Mouse (Mus musculus) erythroblast, embryonic 14.5 days (primary cell): ENCODE results near the gene Acsm2. TPM values are rescaled to one million over a fixed set of nuclear protein-coding genes. Genes with fewer than 3 reads are reported as not detected.
"Not testable (repeated sequence)": the region's sequence is repeated elsewhere in the genome, so short reads cannot be mapped to it uniquely, and the experiment has no call there.

ENCODE experiments used
- H3K27me3 ChIP-seq: 2 replicates; pipeline ENCODE4 v1.6.1; 2012; ENCODE audit warnings: inconsistent platforms; ENCODE audit not compliant: control insufficient read depth
- H3K36me3 ChIP-seq: 2 replicates; pipeline ENCODE4 v1.6.1; 2012; ENCODE audit warnings: mild to moderate bottlenecking, inconsistent platforms; ENCODE audit not compliant: control insufficient read depth
- H3K4me1 ChIP-seq: 2 replicates; pipeline ENCODE4 v1.6.1; 2012; ENCODE audit warnings: inconsistent platforms; ENCODE audit not compliant: control insufficient read depth
- H3K4me3 ChIP-seq: replicated peaks from 2 replicates; pipeline ENCODE3; 2012; ENCODE audit warnings: moderate library complexity, mild to moderate bottlenecking, inconsistent platforms
- H3K9me3 ChIP-seq: 2 replicates; pipeline ENCODE4 v1.6.1; 2012; ENCODE audit warnings: low read length, inconsistent platforms, mixed read lengths; ENCODE audit not compliant: control insufficient read depth
- GATA1 ChIP-seq: IDR thresholded peaks from 2 replicates; pipeline ENCODE4 v1.6.1; 2012; ENCODE audit warnings: low read length, inconsistent platforms, mixed read lengths
- TAL1 ChIP-seq: IDR thresholded peaks from 3 replicates; pipeline ENCODE4 v1.6.1; 2012; ENCODE audit warnings: low read length, inconsistent platforms, mixed read lengths
- polyA plus RNA-seq: library from polyadenylated mRNA; stranded (reverse); fragments of >175 nt; gene quantifications from 2 replicates; pipeline ENCODE4 v1.2.3, GENCODE M21; 2012

The Acsm2 gene
- polyA plus RNA-seq, 1 experiment = not detected

DNA sequence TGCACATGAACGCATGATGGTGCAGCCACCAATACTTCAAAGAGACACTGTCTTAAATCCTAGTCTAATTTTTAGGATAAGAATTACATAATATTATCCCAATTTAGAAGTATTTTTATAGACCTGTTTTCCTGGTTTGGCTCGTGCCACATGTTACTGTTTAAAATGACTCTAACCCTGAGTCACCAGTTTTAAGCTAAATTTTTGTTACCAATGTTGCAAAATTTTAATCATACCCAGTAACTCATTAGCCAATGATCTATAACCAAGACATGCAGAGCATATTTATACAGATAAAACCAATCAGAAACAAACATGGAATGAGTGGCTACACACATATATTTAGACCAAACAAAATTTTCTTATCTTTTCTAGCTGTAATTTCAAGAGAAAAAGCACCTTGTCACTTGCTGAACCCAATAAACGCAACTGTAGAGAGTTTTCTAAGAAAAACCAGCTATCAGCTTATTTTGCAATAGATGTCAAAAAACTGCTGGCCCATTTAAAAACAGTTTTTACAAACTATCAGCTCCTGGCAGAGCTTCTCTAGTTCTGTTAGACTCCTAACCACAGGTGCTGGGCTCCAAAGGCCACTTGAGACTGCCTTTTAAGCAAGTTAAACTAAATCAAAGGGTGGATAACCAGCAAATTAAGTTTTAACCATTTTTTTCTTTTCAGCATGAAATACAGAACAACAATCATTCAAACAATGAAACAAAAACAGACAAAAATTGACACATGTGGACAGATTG lies 3.5 kb upstream of the Acsm2 start:
- Histone ChIP-seq H3K4me3 (no peak overlapping the region), H3K27me3 (no peaks in the 10 kb centered on the region), H3K9me3 (no peaks in the 10 kb centered on the region), H3K4me1 (no peaks in the 10 kb centered on the region), H3K36me3 (no peaks in the 10 kb centered on the region)
- TF ChIP-seq TAL1 (no peak), GATA1 (no peak)

DNA sequence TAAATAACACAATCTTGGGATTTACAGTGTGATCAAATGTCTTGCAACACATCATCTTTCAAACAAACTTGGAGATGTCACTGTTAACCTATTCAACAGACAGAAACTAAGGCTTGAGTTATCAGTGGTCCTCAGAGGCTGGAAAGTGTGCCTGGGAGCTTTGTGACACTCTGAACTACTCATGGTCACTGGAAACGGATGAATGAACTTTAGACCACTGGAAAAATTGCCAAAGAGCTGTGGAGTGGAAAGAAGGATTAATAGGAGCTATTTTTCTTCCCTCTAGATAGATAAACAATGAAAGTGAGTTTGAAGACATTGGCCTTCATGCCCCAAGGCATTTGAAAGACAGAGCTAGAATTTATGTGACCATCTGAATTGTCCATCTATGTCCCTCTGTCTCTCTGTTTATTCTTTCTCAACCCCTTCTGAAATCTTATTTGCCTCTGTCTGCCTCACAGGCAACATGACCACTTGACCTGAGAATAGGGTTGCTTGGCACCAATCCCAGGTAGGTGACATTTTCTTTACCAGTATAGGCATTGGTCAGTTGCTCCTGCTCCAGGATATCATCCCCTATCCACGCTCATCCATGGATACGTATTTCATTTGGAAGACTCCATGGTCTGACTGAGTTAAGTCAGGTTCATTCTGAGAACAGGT lies 5.8 kb downstream of the Acsm2 start:
- no peaks in the 10 kb centered on the region for H3K36me3 ChIP-seq
- no peaks in the 10 kb centered on the region for H3K4me1 ChIP-seq
- H3K27me3 ChIP-seq = no peaks in the 10 kb centered on the region
- TF ChIP-seq TAL1 (no peak), GATA1 (no peak)
- H3K9me3 ChIP-seq = no peaks in the 10 kb centered on the region
- no peak overlapping the region for H3K4me3 ChIP-seq

DNA sequence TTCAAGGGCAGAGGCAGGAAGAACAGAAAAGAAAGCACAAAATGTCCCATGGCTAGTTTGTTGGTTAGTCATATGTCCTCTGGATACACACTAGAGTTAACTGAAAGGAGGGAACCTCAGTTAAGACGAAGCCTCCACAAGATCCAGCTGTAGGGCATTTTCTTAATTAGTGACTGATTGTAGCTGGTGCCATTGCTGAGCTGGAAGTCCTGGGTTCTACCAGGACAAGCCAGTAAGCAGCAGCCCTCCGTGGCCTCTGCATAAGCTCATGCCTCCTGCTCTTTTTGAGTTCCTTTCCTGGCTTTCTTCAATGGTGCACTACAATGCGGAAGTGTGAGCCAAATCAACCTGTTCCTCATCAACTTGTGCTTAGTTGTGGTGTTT lies 6.3 kb downstream of the Acsm2 start:
- TF ChIP-seq GATA1 = no peak
- TF ChIP-seq TAL1 = no peak
- Histone ChIP-seq H3K4me3 (no peak overlapping the region), H3K36me3 (no peaks in the 10 kb centered on the region), H3K27me3 (no peaks in the 10 kb centered on the region), H3K4me1 (no peaks in the 10 kb centered on the region), H3K9me3 (no peaks in the 10 kb centered on the region)

DNA sequence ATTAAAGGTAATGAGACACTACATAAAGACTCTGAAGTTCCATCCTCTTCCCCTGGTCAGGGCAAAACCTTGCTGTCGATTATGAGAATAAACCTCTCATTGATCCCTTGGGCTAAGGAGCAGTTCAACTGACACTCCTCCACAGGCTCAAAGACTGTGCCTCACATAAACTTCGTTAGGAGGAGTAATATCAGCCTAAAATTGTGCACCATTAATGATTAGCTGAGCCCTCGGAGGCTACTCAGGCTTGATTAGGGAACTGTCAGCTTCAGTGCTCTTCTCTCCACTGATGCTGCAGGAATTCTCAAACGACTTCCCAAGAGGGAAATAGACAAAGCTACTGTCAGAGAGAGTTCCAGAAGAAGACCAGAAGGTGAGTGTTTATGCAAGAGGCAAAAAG lies 7.3 kb downstream of the Acsm2 start:
- TF ChIP-seq TAL1 (no peak), GATA1 (no peak)
- Histone ChIP-seq H3K27me3 (no peaks in the 10 kb centered on the region), H3K4me3 (no peak overlapping the region), H3K9me3 (no peaks in the 10 kb centered on the region), H3K36me3 (no peaks in the 10 kb centered on the region), H3K4me1 (no peaks in the 10 kb centered on the region)

DNA sequence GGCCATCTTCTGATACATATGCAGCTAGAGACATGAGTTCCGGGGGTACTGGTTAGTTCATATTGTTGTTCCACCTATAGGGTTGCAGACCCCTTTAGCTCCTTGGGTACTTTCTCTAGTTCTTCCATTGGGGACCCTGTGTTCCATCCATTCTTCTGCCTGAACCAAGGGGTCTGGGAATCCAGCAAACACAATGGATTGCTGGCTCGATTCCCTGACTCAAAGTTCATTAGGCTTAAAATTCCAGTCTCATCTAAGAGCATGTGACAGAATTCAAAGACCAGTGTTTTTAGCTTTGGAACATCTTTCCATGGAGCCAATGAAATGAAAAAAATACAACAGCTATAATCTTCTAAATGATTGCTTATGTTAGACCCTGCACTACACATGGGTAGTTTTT lies 8.3 kb downstream of the Acsm2 start:
- not testable (repeated sequence) for H3K36me3 ChIP-seq, H3K4me3 ChIP-seq, H3K9me3 ChIP-seq, H3K4me1 ChIP-seq, H3K27me3 ChIP-seq

DNA sequence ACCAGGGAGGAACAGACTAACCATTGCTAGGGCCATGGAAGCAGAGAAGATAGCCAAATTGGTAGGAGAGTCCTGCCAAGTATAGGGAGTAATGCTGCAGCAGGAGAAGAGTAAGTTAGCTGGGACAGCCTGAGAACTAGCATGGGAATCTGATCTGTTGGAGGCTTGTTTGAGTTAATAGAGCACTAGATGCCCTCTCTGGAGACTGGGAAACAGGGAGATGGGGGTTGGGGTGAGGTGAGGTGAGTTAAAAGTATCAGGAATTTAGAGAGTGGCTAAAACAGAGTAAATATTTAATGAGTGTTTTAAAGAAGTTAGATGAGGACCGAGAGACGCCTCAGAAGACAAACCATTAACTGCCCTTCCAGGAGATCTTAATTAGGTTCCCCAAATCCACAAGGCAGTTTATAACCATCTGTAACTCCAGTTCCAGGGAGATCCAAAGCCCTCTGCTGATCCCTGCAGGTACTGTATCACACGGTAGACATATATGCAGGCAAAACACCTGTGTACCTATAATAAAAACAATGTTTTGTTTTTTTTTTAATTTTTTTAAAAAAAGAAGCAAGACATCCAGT lies 40.5 kb downstream of the Acsm2 start:
- H3K27me3 ChIP-seq = no peaks in the 10 kb centered on the region
- no peaks in the 10 kb centered on the region for H3K9me3 ChIP-seq
- no peaks in the 10 kb centered on the region for H3K36me3 ChIP-seq
- no peak overlapping the region for H3K4me3 ChIP-seq
- TF ChIP-seq TAL1 (no peak), GATA1 (no peak)
- no peaks in the 10 kb centered on the region for H3K4me1 ChIP-seq

DNA sequence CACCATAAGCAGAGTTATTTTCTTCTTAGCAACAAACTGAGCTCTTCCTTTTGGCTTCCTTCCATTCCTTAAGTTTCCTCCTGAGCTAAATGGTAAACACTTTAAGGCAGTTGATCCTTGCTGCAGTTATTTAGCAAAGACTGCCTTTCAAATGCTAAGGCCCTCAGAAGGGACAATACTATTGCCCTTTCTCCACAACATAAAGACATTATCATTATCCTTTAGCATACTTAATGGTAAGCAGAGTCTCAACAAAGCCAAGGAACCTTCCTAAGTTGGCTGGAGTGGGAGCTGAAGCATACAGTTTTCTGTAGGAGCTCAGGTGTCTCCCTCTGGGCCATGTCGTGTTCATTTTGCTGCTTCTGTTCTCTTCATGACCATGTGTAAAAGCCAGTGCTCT lies 41.2 kb downstream of the Acsm2 start:
- TF ChIP-seq TAL1 (no peak), GATA1 (no peak)
- no peaks in the 10 kb centered on the region for H3K36me3 ChIP-seq
- H3K4me3 ChIP-seq = no peak overlapping the region
- H3K9me3 ChIP-seq = no peaks in the 10 kb centered on the region
- H3K4me1 ChIP-seq = no peaks in the 10 kb centered on the region
- H3K27me3 ChIP-seq = no peaks in the 10 kb centered on the region

DNA sequence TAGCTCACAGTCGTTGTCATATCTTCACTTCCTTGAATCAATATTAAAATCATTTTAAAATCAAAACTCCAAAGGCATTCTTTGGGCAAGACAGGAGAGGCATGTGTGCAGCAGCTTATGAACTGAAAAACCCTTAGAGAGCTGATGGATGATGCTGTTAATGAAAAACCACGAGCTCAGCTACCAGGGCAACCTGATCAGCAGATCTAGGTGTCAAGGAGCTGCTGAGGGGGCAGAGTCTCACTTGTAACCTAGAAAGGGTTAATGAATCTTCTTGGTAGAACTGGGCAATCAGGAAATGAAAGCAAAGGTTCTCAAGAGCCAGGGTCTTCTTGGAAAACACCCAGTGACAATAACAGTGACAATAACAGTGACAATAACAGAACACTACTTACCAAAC lies 42.4 kb downstream of the Acsm2 start:
- TF ChIP-seq TAL1 (no peak), GATA1 (no peak)
- H3K27me3 ChIP-seq = no peaks in the 10 kb centered on the region
- H3K4me1 ChIP-seq = no peaks in the 10 kb centered on the region
- no peaks in the 10 kb centered on the region for H3K9me3 ChIP-seq
- H3K4me3 ChIP-seq = no peak overlapping the region
- no peaks in the 10 kb centered on the region for H3K36me3 ChIP-seq

DNA sequence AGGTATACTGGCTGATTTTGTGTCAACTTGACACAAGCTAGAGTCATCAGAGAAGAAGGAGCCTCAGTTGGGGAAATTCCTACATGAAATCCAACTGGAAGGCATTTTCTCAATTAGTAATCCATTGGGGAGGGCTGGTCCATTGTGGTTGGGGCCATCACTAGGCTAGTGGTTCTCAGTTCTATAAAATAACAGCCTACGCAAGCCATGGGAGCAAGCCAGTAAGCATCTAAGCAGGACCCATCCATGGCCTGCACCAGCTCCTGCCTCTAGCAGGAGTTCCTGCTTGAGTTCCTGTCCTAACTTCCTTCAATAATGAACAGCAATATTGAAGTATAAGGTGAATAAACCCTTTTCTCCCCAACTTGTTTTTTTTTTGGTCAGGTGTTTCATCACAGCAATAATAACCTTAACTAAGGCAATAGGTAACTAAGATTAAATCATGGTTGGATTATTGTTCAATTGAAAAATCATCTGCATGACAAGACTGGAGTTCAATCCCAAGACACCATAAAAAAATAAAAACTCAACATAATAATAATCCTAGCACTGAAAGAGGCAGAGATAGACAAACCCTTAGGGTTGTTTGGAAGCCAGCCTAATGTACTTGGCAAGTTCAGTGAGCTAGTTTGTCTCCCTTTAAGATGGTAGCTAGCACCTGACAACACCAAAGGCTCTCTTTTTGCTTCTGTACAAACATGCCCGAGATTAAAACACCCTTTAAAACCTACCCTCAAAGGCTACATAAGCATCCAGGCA lies 47.2 kb downstream of the Acsm2 start:
- H3K36me3 ChIP-seq = no peaks in the 10 kb centered on the region
- no peak overlapping the region for H3K4me3 ChIP-seq
- TF ChIP-seq TAL1 (no peak), GATA1 (no peak)
- no peaks in the 10 kb centered on the region for H3K9me3 ChIP-seq
- H3K27me3 ChIP-seq = no peaks in the 10 kb centered on the region
- no peaks in the 10 kb centered on the region for H3K4me1 ChIP-seq
